Mouse (Mus musculus): Measurements from ENCODE around the gene Brap.
"Not testable (repeated sequence)": the region's sequence is repeated elsewhere in the genome, so short reads cannot be mapped to it uniquely, and the experiment has no call there.

The Brap gene

DNA sequence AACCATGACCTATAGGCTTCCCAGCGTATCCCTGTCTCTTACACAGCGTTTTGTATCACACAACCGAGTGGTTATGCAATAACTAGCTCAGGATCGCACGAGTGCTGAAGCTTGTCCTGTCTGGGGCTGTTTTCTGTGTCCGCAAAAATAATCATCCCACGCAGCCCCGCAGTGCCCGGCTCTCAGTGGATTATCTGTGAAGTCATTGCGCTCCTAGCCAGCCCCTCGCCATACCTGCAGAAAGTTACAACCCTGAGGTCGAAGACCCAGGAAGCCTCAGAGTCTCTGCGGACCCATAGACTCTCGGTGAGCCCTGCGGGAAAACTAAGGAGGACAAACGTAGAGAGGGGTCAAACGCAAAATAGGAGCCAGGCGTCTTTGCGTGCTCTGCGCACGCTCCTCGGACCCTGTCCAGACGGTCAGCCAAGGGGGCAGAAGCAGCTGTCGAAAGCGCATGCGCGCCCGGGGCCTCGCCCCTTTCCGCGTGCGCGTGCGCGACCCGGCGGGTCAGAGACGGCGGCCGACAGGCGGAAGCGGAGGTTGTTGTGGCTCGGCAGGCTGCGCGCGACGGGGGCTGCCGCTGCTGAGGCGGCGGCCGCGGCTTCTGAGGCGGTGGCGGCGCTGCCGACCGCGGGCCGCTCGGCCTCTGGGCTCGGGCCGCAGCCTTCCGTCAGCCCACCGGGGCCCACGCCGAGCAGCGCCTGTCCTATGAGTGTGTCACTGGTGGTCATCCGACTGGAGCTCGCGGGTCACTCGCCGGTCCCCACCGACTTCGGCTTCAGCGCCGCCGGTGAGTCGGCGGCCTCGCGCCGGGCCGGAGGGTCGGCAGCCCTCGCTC, at the start of gene Brap, which contains the start of gene Acad10:
TSS of gene Brap (plus strand) at position 505 of the 838 bp plus-strand sequence.
TSS of gene Acad10 (minus strand) at position 456 of the 838 bp plus-strand sequence.
- in situ Hi-C loops (cut with MseI, MboI), result no loop called here

DNA sequence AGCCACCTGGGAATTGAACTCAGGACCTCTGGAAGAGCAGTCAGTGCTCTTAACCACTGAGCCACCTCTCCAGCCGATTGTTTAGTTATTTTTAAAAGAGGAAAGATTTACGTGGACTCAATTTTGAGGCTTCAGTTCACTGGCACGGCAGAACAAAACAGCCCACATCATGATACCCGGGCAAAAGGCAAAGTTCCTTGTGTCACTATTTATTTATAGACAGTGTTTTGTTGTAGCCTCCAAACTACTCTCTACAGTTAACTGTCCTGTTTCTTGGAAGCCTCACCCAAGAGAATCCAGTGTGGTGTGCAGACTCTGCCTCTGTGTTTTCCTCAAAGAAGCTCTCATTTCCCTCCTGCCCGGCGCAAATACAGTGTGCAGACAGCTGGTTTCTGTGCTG, 48.3 kb upstream of the Brap start:
- in situ Hi-C loops (cut with MseI, MboI), result no loop called here

DNA sequence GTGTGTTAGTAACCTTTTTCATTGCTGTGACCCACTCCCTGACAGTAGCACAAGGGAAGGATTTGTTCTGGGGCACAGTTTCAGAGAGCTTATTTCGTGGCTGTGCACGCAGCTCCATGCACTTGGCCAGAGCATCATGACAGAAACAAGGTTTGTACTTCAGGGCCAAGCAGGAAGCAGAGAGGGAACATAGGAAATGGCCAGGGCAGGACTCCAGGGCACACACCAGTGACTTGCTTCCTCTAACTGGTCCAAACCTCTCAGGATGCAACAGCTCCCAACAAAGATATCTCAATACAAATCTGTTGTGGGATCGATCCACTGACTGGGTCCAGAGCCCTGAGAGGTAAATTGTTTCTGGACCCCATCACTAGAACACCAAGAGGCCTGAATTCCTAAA, 45.4 kb upstream of the Brap start:
- in situ Hi-C loops (cut with MseI, MboI), result loop anchor here in 1 of 2 experiments (5.0 kb wide), 1 partner anchor 62 kb away; no protein-coding TSS in a partner anchor

DNA sequence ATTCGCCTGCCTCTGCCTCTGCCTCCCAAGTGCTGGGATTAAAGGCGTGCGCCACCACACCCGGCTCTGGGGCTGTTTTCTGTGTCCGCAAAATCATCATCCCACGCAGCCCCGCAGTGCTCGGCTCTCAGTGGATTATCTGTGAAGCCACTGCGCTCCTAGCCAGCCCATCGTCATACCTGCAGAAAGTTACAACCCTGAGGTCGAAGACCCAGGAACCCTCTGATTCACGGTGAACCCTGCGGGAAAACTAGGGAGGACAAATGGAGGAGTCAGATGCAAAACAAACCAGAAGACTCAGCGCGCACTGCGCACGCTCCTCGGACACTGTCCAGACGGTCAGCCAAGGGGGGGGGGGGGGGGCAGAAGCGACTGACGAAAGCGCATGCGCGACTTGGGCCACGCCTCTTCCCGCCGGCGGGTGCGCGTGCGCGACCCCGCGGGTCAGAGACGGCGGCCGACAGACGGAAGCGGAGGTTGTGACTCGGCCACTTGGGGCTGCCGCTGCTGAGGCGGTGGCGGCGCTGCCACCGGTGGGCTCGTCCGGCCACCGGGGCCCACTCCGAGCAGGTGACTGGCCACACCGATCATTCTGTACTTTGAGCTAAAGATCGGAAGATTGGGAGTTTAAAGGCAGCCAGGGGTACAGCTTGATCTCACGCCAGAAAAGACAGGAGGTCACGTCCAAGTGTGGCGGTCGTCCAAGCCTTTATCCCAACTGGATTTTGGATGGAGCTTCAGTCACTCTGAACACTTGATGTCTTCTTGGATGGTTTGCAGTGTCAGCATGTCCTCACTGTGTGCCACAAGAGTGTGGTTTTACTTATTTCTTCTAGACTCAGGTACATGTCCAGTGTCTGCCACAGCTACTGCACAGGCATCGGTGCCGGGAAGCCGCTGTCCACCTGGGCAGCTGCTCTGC, 41.5 kb upstream of the Brap start, which contains the start of gene Acad12:
TSS of gene Acad12 (minus strand) at position 347 of the 922 bp plus-strand sequence.
- in situ Hi-C loops (cut with MseI, MboI), result loop anchor here in 1 of 2 experiments (5.0 kb wide), 1 partner anchor 58 kb away; no protein-coding TSS in a partner anchor

DNA sequence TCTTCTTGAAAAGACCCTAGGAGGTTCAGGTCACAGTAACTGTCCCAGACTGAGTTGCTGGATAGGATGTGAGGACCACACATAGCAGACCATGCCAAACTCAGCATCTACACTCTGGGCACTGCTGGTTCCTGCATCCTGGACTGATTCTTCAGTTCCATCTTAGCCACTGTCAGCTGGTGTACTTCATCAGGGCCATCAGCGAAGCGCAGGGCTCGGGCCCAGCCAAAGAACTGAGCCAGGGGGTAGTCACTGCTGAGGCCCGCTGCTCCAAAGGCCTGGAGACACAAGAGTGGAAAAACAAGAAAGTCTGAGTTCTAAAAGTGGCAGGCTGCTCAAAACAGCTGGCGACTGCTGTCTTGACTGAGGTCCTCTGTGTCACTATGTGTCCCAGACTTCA, 39.3 kb upstream of the Brap start:
- in situ Hi-C loops (cut with MseI, MboI), result no loop called here

DNA sequence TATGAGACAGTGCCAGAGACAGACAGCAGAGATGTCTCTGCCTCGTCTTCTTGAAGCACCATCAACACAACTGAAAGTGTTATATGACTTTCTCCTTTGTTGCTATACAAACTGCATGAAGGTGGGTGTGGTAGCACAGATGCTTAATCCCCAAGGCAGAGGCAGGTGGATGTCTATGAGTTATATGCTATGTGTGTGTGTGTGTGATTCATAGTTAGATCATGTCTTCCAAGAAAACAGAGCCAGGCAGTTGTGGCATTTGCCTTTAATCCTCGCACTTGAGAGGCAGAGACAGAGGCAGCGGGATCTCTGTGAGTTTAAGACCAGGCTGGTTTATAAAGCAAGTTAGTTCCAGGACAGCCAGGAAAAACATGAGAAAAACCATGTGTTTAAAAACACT, 37.1 kb upstream of the Brap start:
- in situ Hi-C loops (cut with MseI, MboI), result no loop called here

DNA sequence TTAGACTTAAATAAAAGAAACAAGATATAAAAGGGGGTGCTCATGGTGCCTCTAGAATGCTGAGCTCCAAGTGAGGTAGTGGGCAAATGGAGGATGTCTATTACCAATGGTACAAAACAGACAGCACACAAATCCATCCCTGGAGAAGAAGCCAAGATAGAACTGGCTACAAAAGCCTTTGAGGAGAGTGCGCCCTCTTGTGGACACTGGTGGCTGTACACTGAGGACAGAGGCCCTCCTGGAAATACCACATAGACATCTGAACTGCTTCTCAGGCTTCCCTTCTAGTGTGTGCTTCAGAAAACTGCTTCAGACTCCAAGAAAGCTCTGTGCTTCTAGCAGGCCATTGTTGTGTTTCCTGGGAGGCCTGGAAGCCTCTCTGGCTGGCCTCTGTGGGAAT, 32.5 kb upstream of the Brap start:
- in situ Hi-C loops (cut with MseI, MboI), result no loop called here

DNA sequence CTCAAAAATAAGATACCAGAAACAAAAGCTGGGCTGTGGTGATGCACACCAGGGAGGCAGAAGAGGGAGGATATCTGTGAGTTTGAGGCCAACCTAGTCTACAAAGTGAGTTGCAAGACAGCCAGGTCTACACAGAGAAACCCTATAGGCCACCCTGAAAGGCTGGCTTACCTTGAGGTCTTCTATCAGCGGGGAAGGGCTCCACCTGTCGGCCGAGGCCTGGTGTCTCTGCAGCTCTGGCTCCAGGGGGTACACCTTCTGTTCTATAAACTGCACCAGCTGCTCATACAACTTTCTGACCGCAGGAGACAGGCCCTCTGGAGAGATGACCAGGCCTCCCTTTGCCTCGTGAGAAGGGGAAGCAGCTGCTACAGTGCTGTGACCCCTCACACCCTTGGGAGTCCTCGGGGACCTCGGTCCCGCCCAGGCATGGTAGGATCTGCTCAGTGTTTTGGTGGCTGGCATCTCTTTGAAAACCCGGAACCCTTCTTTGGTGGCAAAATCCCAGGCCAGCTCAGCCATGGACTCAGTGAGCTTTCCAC, 29.2 kb upstream of the Brap start:
- in situ Hi-C loops (cut with MseI, MboI), result not testable (repeated sequence)

DNA sequence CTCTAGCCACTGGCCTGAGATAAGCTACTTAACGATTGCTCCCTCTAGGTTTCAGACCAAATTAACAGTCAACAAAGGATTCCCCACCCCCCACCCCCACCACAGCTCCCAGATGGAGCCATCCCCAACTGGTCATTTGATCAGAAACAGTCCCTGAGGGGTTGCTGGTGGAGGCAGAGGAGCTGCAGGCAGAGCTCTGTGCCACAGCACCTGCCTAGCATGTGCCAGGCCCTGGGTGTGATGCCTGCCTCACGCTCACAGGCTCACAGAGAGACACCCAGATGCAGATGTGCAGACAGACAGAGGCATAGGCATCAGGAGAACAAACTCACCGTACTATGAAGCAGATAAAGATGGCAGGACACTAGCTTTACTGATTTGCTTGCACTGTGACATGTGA, 27.6 kb upstream of the Brap start:
- in situ Hi-C loops (cut with MseI, MboI), result no loop called here

DNA sequence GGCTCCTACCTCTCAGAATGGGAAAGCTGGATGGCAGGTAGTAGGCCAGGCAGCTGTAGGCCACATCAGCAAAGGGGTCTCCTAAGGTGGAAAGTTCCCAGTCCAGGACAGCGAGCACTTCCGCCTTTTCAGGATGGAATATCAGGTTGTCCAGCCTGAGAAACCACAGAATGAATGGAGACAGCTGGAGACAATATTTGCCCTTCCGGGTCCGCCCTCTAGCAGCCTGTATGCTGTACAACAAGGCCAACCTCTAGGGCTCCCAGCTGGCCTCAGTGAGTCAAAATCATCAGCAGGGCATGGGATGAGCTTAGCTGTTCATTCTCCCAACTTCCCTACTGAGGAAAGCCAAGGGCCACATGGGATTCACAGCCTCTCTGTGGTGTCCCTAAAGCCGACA, 25.7 kb upstream of the Brap start:
- in situ Hi-C loops (cut with MseI, MboI), result no loop called here

DNA sequence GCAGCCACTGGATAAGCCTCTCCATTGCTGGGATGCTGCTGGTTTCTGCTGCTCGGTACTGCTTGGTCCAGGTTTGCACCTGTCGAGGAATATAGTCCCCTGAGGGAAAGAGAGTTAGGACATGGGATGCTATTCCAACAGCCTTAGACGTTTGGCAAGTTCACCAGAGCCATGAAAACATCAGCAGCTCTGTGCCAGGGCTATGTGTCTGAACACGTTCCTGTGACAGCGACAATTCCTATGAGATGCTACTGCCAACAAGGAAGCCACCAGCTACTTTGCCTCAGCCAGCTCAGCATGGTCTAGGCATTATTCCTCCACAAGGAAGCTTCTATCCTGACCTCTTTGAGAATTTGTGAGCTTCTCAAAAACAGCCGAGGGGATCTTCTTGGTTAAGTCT, 23.1 kb upstream of the Brap start:
- in situ Hi-C loops (cut with MseI, MboI), result no loop called here

DNA sequence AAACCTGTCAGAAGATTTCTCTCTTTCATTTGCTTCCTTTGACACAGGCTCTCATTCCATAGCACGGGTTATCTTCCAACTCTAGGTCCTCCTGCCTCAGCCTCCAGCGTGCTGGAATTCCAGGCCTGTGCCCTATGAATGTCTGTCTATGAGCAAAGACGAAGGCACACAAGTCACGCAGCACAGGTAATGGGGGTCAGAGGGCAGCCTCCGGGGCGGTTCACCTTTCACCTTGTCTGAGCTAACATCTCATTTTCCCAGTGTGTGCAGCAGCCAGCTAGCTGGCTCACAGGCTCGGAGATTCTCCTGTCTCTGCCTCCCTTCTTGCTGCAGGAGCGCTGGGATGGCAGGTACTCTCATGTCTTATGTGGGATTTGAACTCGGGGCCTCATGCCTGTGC, 20.8 kb upstream of the Brap start:
- in situ Hi-C loops (cut with MseI, MboI), result no loop called here

DNA sequence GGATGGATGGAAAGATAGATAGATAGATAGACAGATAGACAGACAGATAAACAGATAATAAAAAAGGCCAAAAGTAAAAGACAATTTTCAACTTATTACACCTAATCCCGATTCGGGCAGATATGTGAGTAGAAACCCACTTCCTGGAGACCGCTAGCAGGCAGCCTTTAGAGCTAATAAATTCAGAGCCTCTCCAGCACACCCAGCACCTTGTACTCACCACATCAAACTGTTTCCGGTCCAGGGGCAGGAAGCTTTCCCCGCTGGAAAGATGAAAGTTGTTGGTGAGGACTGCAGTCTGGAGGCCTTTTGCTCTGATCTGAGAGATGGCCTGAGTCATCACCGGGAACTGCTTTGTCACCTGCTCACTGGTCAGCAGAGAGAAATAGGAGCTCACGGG, 11.2 kb upstream of the Brap start:
- in situ Hi-C loops (cut with MseI, MboI), result no loop called here

DNA sequence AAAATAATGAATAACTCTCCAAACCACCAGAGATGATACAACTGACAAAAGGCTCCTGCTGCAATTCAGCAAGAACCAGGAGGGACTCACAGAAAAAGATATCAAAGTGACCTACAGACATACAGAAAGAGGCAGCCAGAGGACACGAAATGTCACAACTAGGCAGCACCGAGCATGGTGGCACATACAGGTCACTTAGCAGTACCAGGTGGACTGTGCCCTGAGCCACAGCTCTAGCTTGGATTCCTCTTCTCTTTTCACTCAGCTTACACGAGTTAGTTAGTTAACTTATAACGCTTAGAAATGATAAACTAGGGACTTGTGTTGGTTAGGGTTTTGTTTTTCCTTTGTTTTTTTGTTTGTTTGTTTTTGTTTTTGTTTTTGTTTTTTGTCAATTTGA, 5.8 kb upstream of the Brap start:
- in situ Hi-C loops (cut with MseI, MboI), result no loop called here

DNA sequence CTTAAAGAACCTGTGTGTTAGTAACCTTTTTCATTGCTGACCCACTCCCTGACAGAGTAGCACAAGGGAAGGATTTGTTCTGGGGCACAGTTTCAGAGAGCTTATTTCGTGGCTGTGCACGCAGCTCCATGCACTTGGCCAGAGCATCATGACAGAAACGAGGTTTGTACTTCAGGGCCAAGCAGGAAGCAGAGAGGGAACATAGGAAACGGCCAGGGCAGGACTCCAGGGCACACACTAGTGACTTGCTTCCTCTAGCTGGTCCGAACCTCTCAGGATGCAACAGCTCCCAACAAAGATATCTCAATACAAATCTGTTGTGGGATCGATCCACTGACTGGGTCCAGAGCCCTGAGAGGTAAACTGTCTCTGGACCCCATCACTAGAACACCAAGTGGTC, 3.5 kb upstream of the Brap start:
- in situ Hi-C loops (cut with MseI, MboI), result not testable (repeated sequence)

DNA sequence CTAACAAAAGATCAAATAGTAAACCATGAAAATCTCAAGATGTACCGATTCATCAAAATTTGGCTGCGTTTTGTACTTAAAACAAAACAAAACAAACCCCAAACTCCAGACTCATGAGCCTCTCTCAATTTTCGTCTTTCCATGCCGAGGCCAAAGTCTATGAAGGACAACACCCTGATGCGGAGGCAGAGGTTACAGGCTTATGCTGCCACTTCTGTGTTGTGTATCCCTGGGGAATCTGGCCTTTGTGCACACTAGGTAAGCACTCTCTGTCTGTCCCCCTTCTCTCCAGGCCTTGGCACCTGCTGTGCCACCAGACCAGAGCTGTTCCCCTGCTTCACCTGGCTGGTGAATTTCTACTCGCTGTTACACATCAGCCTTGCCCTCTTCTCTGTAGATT, 2.7 kb upstream of the Brap start:
- in situ Hi-C loops (cut with MseI, MboI), result not testable (repeated sequence)

DNA sequence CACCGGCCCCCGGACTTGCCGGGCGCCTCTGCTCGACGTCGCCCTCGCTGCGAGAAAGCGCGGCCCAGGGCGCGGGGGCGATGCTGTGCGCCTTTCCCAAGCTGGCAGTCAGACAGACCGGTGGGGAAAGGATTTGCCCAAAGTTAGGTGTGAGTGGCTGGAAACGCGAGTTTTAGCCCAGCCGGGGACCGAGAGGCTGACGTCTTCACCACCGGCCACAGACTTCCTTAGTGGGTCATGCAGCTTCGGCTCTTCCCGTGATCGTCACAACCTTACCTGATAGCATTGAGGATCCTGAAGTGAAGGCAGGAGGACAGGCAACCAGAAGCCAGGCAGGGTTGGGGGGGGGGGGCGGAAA, 513 bp downstream of the Brap start:
- in situ Hi-C loops (cut with MseI, MboI), result no loop called here

DNA sequence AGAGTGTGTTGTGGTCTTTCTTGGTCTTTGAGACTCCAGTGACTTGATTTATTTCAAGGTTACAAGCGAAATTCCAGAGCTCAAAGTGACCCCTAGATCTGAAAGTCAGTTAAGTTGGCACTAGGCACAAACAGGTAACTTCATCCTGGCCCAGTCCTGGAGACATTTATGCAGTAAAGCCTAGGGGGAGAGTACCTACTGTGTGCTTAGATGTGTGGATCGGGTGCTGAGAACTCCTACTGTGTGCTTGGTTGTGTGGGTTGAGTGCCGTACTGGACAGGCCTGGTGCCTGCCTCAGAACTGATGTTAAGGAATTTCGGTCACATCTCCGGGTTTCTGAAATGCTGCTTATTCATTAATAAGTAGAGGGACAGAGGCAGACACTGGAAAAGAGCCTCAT, 1.1 kb downstream of the Brap start:
- in situ Hi-C loops (cut with MseI, MboI), result no loop called here

DNA sequence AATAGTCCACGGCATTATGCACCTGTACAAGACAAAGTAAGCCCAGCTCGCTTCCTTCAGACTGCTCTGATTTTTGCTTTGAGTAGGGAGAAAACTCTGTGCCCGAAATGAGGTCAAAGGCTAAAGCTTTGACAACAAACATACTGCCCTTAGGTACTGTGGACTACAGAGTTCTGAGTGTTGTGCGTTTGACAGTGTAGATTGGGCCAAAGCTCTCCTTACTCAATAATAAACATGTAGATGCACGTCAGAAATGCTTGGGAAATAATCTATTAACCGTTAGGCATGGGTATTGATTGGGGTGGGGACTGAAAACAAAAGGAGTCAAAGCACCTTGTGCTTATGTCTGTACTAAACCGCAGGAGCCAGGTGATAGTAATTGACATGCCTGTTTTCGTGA, 3.1 kb downstream of the Brap start:
- in situ Hi-C loops (cut with MseI, MboI), result no loop called here

DNA sequence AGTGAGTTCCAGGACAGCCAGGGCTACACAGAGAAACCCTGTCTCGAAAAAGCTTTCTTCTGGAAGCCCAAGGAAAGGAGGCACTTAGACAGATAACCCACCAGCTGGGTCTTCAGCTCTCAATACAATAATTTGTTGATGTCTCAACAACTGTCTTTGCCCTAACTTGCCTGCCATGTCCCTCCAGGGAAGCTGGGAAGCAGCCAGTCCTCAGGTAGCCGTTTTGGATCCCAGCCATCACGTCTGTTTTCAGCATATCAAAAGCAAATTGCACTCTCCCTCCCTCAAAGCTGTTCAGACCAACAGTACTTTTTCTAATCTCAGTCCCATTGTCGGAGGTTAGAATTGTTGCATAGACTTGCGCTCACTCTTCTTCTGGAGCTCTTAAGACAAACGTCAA, 3.7 kb downstream of the Brap start:
- in situ Hi-C loops (cut with MseI, MboI), result no loop called here

DNA sequence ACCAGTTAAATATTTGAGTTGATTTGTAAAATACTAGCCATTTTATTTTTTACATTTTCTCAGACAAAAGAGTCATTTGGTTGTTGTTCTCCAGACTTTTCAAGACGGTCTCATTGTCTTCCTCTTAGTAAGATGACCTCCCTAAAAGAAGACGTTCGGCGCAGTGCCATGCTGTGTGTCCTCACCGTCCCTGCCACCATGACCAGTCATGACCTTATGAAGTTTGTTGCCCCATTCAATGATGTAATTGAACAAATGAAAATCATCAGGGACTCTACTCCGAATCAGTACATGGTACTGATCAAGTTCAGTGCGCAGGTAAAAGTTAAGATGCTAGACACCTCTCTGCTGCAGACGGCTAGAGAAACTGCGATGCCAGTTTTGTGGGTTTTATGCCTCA, 4.6 kb downstream of the Brap start:
- in situ Hi-C loops (cut with MseI, MboI), result no loop called here

DNA sequence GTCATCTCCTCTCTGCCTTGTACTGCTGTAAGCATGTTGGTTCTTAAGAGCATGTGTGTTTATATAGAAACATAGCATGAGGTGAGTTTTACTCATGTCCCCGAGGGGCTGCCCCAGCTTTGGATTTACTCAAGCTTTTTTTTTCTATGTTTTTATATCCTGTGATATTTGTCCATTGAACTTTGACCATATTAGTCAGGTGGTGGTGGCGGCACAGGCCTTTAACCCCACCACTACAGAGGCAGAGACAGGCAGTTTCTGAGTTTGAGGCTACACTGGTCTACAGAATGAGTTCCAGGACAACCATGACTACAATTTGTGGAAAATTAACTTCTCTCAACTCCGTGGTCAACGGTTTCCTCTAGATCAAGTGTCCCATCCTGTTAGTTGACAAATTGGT, 6.7 kb downstream of the Brap start:
- in situ Hi-C loops (cut with MseI, MboI), result no loop called here

Data from mouse trophoblast stem cell (cell line).